Mouse (Mus musculus): Measurements from ENCODE around the gene Stk39.
"Not testable (repeated sequence)": the region's sequence is repeated elsewhere in the genome, so short reads cannot be mapped to it uniquely, and the experiment has no call there.

Gene Stk39

GRCm38 (mm10) chr2:68281575-68281974, 190.5 kb downstream of the Stk39 start:
- no peak for DNase-seq

- no peak for DNase-seq
Measured at GRCm38 (mm10) chr2:68271301-68271700, 200.8 kb downstream of the Stk39 start.

- DNase-seq: no peak
Measured at GRCm38 (mm10) chr2:68270836-68271235, 201.2 kb downstream of the Stk39 start.

- no peak for DNase-seq
Measured at GRCm38 (mm10) chr2:68269646-68270045, 202.4 kb downstream of the Stk39 start.

- DNase-seq: no peak
Measured at GRCm38 (mm10) chr2:68264826-68265225, 207.2 kb downstream of the Stk39 start.

GRCm38 (mm10) chr2:68260911-68261310, 211.2 kb downstream of the Stk39 start:
- DNase-seq: no peak

DNA sequence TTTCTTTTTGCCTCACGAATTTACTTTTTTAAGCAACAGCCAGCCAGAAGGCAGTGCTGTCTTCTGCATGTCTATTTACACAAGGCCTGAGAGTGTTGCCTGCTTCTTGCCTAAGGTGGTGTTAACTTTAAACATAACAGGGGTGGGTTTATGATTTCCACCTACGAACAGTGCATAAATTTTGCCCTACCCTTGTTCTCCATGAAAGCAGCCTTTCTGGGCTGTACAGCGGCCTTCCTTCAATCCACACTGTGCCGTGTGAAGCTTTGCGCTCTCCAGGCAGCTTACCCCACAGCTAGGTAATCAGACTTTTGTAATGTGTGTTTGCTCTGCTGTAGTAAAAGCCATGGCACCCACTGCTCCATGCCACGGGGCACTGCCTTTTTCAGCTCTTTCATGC, 214.5 kb downstream of the Stk39 start:
- no peak for DNase-seq

DNA sequence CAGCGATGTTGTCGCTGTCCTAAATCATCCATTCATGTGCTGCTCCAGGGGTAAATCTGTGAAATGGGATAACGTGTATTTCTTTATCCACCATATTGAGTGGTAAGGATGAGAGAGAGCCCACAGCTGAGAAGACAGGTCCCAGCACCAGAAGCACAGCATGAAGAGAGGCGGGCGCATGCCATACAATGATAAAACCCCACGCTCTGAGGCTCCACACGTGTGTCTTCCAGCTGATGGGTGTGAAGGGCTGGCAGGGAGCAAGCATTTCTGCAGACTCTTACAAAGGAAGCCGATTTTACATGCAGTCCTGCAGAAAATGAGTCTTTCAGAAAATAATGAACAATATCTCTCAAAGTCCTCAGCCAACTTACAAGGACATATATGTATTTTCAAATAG, 215.6 kb downstream of the Stk39 start:
- no peak for DNase-seq

DNA sequence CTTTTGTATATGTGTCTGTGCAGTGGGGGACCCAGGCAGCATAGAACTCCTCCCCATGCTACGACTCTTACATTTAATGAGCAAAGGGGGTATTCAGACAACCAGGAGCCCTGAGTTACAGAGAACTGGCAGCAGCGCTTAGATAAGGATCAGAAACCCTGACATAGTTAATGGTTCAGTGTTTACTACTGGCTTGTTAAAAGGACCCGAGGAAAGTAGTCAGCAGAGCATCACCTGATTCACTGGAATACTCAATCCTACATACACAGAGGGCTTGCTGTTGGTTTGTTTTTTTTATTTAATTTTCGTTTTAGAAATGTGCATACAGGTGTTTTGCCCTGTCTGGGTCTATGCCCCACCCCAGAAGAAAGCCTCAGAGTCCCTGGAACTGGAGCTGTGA, 217.3 kb downstream of the Stk39 start:
- DNase-seq: no peak

DNA sequence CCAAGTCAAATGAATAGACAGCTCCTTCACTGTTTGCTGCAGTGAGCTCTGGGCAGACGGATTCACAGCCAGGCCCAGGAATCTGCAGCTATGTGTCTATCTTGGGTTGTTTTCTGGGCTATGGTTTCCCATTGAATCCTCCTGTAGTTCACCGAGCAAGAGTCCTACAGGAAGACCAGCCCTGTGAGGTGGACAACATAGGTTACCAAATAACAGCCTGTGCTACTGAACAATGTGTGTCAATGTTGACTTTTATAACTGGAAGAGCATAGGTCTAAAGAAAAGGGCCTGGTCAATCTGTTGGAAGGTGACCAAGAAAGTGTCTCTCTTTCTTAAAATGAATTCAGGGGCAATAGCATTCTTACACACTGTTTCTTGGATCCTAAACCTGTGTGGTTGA, 218.8 kb downstream of the Stk39 start:
- DNase-seq: no peak

DNA sequence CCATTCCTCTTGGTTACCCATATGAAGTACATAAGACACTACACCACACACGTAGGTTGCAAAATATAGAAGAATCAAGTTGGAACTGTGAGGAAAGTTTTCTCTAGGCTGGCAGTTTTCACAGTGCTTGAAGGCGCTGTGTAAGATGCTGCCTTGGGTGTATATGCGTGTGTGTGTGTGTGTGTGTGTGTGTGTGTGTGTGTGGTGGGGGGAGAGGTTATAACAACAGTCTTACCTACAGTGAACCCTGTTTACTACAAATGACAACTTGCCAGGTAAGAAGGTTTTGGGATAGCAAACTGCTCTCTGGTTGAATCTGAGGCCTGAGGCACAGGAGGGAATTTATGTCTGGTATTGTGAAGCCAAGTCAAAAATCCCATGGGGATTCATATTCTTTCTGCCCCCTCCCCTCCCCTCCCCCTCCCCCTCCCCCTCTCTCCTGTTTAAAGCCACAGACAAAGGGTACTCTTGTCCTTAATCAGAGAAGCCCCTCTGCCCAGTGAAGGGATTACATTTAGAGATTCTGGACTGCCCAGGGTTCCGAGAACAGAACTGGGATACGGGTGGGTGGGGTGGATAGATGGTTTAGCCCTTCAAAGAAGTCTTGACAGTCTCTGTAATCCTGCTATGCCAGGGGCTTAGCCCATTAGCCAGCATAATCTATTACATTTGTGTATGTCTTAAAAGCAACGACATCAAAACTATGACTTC, 219.9 kb downstream of the Stk39 start:
- no peak for DNase-seq

GRCm38 (mm10) chr2:68250897-68251296, 221.2 kb downstream of the Stk39 start:
- DNase-seq: no peak

- DNase-seq: no peak
Measured at GRCm38 (mm10) chr2:68249855-68250424, 222.1 kb downstream of the Stk39 start.

GRCm38 (mm10) chr2:68246284-68246683, 225.8 kb downstream of the Stk39 start:
- DNase-seq: no peak

DNA sequence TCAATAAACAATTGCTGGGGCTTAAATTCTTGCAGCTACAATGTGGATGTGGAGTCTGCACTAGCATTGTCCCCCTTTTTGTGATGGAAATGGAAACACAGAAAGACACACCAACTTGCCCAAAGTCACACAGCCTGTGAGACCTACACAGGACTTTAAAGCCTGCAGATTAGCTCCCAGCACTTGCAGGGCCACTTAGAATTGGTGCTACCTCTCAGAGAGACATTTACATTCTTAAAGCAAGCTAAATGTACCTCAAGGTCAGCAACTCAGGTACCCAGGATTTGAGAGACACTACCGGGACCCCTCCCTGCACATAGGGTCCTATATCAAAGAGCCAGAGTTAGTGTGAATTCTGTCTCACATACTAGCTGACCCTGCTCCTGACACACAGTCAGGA, 227.5 kb downstream of the Stk39 start:
- DNase-seq: no peak

DNA sequence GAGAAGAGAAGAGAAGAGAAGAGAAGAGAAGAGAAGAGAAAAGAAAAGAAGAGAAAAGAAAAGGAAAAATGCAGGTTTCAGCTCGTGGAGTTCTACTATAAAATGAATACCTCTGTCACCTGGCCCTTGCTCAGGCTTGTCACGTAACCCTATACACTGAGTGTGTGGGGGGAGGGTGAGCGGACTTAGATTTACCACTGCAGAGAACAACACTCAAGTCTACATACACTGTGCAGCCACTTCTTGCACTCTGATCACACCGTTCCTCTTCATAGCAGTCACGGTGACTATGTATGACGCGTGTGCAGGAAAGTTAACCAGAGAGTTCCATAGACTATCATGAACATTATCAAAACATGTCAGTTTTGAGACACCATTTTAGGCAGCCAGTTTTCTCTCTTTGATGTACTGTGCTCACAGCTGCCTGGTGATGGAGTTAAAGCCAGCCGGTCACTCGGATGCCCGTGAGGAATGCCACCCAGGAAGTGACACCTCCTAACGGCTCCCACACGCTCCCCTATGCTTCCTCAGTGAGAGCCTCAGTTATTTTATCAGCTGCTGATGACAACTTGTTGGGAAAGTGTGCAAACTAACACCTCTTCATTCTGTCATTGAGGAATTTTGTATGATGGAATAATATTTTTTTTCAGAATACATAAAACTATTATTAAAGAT, 228.1 kb downstream of the Stk39 start:
- no peak for DNase-seq

DNA sequence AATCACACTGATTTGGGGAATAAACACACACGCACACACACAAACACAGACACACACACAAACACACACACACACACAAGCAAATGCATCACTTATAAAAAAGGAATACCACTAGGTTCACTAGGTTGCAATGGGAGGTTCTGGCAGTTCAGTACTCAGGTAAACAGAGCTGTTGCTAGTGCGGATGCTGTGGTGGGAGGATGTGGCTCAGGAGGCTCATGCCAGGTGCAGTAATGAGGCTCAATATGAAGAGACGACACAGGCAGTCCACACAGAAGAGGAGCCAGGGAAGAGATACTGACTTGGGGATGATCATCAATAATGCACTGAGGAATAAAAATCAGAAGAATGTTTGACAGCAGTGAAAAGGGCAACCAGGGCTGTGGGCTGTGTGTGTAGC, 228.8 kb downstream of the Stk39 start:
- DNase-seq: no peak

- no peak for DNase-seq
Measured at GRCm38 (mm10) chr2:68242069-68242468, 230.0 kb downstream of the Stk39 start.

GRCm38 (mm10) chr2:68241640-68242039, 230.4 kb downstream of the Stk39 start:
- no peak for DNase-seq

DNA sequence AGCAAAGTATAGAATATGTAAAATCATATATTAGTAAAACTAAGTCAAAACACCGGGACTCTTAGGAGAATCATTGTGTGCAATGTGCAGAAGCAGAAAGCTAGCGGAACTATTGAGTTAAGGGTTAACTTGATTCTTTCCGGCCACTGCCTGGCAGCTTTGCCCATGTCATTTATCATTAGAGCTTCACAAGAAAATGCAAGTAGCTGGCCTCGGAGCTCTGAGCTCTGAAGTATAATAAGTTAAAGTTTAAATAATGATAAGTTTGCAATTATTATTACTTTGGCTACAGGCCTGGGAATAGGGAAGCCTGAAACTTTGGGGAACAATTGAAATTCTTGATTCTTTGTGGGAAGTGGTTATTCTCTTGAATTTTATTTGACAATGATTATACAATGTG, 232.7 kb downstream of the Stk39 start:
- not testable (repeated sequence) for DNase-seq

DNA sequence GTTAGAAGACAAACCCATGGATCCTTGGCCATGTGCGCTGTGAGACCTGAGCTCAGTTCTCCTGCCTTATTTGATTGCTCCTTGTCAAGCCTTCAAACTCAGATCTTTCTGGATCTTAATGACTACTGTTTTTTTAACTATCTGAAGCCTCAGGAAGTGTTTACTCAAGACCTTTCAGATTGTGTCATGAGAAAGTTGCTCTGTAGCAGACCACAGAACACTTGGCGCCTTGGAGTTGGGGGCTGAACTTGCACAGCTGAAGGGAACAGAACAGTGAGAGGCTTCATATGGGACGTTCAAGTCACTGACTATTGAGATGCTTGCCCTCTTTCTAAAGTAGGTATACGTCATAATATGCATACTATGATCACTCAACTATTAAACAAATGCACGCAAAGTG, 239.1 kb downstream of the Stk39 start:
- DNase-seq: no peak

DNA sequence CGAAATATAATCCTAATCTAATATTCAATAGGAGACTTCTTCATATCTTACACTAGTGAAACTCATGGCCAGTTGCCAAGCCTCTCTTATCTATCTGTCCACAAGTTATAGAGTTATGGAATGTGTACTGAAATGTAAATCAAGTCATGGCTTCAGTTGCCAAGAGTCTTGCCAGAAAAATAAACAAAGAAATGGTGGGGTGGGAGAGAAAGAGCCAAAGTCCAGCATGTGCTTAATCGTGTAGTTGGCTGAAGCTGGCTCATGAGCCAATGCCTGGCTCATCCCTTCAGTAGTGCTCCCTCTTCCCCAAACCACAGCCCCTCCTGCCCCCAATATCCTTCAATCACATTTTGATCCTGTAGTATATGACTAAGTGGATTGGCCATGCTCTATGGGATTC, 242.2 kb downstream of the Stk39 start:
- no peak for DNase-seq

GRCm38 (mm10) chr2:68229081-68229480, 243.0 kb downstream of the Stk39 start:
- DNase-seq: no peak

DNA sequence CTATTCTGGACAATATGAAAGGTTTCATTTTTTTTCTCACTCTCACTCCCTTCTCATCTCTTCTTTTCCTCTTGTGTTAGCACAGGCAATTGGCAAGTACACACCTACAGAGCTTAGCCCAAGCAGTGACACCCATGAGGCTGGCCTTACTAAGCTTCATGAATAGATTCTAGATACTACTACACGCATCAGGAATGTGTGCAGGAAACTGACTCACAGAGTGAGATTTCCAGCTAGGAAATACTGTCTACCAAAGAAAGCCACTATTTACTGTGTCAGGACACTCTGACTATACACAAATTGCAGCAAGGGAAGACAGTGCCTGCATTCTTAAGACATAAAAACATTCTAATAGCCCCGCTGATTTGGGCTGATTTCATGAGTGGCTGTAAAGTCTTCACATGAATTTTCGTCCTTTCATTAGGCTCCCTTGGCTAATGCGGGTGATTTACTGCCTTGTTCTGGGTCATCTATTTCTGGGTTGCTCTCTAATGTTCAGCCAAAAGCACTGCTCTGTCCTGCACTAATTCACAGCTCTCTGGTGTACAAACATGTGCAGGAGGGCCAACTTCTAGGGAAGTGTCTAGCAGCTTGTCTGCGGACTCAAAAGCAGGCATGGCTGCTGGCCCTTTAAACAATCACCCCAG, 249.7 kb downstream of the Stk39 start:
- peak; percentile 23 for DNase-seq
